Mouse (Mus musculus) heart, postnatal 0 days (tissue): ENCODE measurements around the gene BC049762.

Experiments used
- CTCF ChIP-seq: IDR thresholded peaks from 2 replicates; pipeline ENCODE4 v1.5.1; 2016; ENCODE audit warnings: antibody characterized with exemption, control low read depth, low read depth
- EP300 ChIP-seq: IDR thresholded peaks from 2 replicates; pipeline ENCODE4 v1.6.1; 2016; ENCODE audit warnings: antibody characterized with exemption, low read depth

DNA sequence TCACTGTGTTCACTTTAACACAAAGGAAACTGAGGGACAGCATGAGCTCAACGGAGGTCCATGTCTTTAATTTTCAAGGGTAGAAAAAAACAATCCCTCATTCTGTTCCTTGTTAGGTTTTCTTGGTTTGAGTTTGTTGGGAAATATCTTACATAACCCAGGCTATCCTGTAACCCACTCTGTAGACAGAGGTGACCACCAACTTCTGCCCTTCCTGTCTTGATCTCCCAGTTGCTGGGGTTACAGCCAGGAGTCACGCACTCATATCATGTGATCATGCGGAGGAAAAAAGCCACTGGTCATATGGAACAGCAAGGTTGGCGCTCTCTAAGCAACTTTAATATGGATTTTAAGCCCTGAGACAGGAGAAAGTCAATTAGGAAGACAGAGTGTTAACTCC, 5.8 kb downstream of the BC049762 start:
- TF ChIP-seq CTCF: no peak
- no peak for TF ChIP-seq EP300
